Mouse (Mus musculus) common myeloid progenitor, adult 5-6 weeks (primary cell): ENCODE measurements around the gene Adgrb2. TPM values are rescaled to one million over a fixed set of nuclear protein-coding genes. Genes with fewer than 3 reads are reported as not detected.

Source experiments
- ATAC-seq: replicated peaks from 2 replicates; pipeline ENCODE4 v1.8.0; 2016; ENCODE audit warnings: low read depth, mild to moderate bottlenecking, moderate TSS enrichment, inconsistent platforms; ENCODE audit not compliant: poor library complexity, severe bottlenecking
- total RNA-seq: library from RNA; stranded (forward); fragments of 200-1000, 187-1606 nt; gene quantifications from 2 replicates; pipeline ENCODE4 v1.2.3, GENCODE M21; 2017

Adgrb2 gene
- 0.87 and 1.7 TPM in 2 replicates for total RNA-seq

GRCm38 (mm10) chr4:129984421-129985061 is at the start of gene Adgrb2:
Adgrb2 (plus strand) TSS chr4:129984870.
- ATAC-seq: no peak

GRCm38 (mm10) chr4:129951359-129951821 is 33.3 kb upstream of the Adgrb2 start:
- peak; percentile 72 for ATAC-seq

GRCm38 (mm10) chr4:129952241-129952810 is 32.3 kb upstream of the Adgrb2 start:
- no peak for ATAC-seq

GRCm38 (mm10) chr4:129954527-129954926 is 30.1 kb upstream of the Adgrb2 start:
- ATAC-seq: no peak

GRCm38 (mm10) chr4:129960180-129960944 is 24.3 kb upstream of the Adgrb2 start:
- peak; percentile 67 for ATAC-seq

- ATAC-seq: no peak
Observed at GRCm38 (mm10) chr4:129965294-129965693, 19.4 kb upstream of the Adgrb2 start.

- no peak for ATAC-seq
Observed at GRCm38 (mm10) chr4:129966201-129966600, 18.5 kb upstream of the Adgrb2 start.

- no peak for ATAC-seq
Observed at GRCm38 (mm10) chr4:129967024-129968014, 17.4 kb upstream of the Adgrb2 start.

- no peak for ATAC-seq
Observed at GRCm38 (mm10) chr4:129970168-129970567, 14.5 kb upstream of the Adgrb2 start.

GRCm38 (mm10) chr4:129970861-129971260 is 13.8 kb upstream of the Adgrb2 start:
- no peak for ATAC-seq

GRCm38 (mm10) chr4:129971989-129972388 is 12.7 kb upstream of the Adgrb2 start:
- ATAC-seq: no peak

- no peak for ATAC-seq
Observed at GRCm38 (mm10) chr4:129974285-129974684, 10.4 kb upstream of the Adgrb2 start.

GRCm38 (mm10) chr4:129977256-129977655 is 7.4 kb upstream of the Adgrb2 start:
- ATAC-seq: no peak

- ATAC-seq: no peak
Observed at GRCm38 (mm10) chr4:129978227-129978626, 6.4 kb upstream of the Adgrb2 start.

- ATAC-seq: no peak
Observed at GRCm38 (mm10) chr4:129978930-129979329, 5.7 kb upstream of the Adgrb2 start.

GRCm38 (mm10) chr4:129981657-129982056 is 3.0 kb upstream of the Adgrb2 start:
- no peak for ATAC-seq

GRCm38 (mm10) chr4:129983046-129983445 is 1.6 kb upstream of the Adgrb2 start:
- ATAC-seq: no peak

GRCm38 (mm10) chr4:129983764-129984420 is 778 bp upstream of the Adgrb2 start:
- ATAC-seq: peak; percentile 26; the same call in 1 of the 2 replicates

GRCm38 (mm10) chr4:129985161-129985670 is 546 bp downstream of the Adgrb2 start:
- no peak for ATAC-seq
